Mouse (Mus musculus) cerebellum, adult 18-20 months (tissue): Measurements from ENCODE around the gene Cym.
A peak's percentile ranks its signal among the peaks of the same experiment; 100 is the strongest.

Experiments
- DNase-seq, 2 experiments: peaks; one replicate each; pipeline ENCODE4 v3.0.0; 2021

Gene Cym

DNA sequence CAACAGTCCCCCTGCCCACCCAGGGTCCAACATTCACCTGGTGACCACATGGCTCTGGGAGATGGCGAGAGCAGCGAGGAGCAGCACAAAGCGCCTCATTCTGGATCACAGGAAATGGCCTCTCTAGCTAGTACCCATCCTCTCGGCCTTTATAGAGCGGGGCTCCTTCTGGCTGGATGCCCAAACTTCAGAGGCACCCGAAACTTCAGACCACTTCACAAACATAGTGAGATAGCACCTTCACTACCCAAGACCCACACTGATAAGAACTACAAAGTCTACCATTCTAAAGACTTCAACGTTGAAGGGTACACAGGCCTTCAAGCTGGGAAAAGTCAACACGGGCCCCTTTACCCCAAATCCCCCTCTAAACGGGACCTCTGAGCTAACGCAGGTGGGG, at the start of gene Cym:
Cym (minus strand) TSS at position 125 of the 400 bp plus-strand sequence.
- no peak for DNase-seq

GRCm38 (mm10) chr3:107266814-107267345, 45.3 kb upstream of the Cym start:
- DNase-seq: no peak

GRCm38 (mm10) chr3:107261851-107262165, 40.3 kb upstream of the Cym start:
- no peak for DNase-seq

GRCm38 (mm10) chr3:107260956-107261850, 39.7 kb upstream of the Cym start:
- DNase-seq: no peak

GRCm38 (mm10) chr3:107257924-107258323, 36.4 kb upstream of the Cym start:
- DNase-seq: no peak

GRCm38 (mm10) chr3:107256724-107257123, 35.2 kb upstream of the Cym start:
- DNase-seq: no peak

DNA sequence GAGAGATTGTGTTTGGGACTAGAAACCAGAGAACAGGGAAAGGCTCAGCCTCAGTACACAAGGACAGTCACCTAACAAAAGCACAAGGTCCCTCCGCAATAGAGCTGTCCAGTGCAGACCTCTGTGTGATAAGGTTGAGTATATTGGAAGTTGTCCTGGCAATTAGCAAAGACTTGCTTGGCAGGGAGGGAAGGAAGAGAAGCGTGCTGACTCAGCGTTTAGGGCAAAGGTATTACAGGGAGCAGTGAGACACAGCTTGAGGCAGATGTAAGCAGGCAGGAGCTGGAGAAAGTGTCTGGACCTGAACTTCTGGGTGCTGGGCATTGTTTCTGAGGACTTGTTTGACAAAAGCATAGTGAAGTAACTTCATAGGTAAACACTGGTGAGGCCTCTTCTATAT, 34.5 kb upstream of the Cym start:
- no peak for DNase-seq

GRCm38 (mm10) chr3:107253925-107254324, 32.4 kb upstream of the Cym start:
- no peak for DNase-seq

DNA sequence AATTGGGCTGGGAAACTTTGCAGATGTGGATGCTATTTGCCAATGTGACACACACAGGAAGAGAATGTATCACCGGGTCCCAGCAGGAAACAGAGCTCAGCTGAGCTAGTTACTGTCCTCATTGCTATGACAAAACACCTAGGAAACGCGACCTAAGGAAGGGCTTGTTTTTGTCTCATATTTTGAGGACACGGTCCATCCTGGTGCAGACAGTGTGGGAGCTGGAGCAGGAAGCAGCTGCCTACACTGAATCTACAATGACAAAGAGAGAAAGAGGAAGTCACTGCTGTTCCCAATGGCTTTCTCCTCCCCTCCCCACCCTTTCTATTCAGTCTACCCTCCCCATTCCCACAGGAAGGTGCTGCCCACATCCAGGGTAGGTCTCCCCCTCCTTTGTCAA, 30.5 kb upstream of the Cym start:
- DNase-seq: no peak

- no peak for DNase-seq
Observed at GRCm38 (mm10) chr3:107250320-107250719, 28.8 kb upstream of the Cym start.

- no peak for DNase-seq
Observed at GRCm38 (mm10) chr3:107249042-107249441, 27.5 kb upstream of the Cym start.

DNA sequence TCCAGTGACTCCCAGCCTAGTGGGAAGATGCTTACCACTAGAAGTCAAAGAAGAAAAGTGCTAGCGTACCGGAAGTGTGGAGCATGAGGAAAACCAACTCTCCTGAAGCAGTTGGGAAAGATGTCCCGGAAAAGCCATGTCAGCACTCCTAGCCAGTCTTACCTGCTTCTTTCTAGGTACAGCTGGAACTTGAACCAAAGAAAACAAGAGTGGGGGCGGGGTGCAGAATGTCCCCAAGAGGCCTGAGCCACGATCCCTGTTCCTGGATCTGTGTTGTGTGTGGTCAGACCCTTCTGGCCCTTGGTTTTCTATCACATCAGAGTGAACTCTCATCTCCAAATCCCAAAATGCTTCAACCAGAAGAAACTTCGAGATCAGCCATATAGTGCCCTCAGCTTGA, 25.3 kb upstream of the Cym start:
- DNase-seq: no peak

DNA sequence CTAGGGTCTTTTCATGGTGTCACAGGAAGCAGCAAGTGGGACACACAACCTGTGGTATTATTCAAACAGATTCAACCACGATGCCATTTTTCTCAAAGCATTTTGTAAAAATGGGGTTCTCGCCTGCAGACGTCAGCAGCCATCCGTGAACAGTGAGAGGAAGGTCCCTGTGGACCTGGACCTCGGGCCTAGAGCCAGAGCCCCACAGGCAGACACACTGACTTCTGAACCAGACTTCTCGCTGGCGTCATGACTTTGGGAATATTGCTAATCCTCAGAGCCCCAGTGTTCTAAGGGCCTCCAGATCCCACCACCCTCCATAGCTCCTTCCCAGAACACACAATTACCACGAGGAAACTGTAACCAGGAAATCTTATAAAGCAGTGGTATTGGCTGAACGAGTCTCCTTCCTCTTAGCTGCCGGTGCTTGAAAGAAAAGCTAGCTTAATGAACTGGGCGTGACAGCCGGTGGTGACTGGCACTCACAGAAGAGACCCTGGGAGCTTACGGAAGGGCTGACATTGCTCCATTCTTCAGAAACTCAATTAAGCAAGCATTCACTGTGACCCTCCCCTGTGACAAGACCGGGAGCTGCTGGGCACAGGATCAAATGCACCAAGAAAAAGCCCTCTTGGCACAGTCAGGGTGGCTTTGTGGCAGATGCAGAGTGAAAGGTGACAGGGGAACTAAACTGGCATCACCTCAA, 20.0 kb upstream of the Cym start:
- no peak for DNase-seq

DNA sequence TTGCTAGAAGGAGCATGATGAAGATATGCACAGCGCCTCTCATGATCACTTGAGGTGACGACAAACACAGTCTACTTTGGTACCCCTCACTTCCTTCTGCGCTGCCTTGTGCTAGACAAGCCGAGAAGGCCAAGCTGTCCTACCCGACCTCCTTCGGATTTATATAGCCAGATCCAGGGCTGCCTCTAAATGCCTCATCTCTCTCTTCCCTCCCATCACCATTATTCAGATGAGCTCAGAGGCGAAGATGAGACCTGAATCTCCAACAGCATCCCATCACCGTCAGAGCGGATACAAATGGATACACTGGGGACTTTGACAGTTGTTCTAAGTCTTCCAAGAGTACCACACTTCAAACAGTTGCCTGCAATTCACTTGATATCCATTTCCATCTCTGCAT, 18.1 kb upstream of the Cym start, which contains the start of gene Prok1:
Prok1 (minus strand) TSS at position 101 of the 400 bp plus-strand sequence.
- DNase-seq: no peak

DNA sequence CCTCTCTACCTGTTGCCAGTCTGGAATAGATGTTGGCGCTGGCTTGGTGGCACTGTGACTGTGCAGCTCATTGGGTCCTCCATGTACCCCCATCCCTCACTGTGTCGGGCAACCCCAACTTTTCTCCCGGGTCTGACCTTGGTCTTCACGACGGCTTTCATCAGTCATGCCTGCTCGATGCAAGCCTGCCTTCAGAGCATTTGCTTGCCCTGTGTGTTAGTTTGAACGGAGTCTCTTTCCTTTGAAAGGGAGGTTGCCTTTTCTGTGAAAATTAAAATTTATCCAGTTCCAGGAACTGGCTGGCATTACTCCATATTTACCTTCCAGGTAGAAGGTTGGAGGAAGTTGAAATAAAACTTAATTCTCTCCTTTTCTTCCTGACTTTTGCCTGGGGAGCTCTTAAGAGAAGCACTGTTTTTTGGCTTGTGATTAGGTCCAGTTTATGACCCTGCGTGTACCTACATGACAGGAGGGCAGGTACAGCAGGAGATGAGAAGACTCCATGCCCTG, 17.0 kb upstream of the Cym start:
- no peak for DNase-seq

DNA sequence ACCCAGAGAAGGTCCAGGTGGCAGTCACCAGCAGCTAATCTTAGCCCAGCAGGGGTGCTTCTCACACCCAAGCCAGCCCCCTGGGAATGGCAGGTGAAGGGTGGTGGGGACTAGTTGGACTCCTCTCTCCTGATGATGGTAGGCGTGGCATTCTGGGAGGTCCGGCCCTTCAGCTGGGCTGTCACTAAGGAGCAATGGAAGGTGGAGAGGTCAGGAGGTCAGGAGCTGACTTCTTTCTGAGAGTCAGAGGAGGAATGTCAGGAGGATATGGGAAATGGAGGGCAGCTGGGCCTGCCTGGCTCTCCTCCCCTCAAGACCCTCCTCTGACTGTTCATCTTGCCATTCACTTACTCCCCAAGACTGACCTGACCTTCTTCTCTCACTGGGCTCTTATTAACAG, 16.5 kb upstream of the Cym start:
- no peak for DNase-seq

DNA sequence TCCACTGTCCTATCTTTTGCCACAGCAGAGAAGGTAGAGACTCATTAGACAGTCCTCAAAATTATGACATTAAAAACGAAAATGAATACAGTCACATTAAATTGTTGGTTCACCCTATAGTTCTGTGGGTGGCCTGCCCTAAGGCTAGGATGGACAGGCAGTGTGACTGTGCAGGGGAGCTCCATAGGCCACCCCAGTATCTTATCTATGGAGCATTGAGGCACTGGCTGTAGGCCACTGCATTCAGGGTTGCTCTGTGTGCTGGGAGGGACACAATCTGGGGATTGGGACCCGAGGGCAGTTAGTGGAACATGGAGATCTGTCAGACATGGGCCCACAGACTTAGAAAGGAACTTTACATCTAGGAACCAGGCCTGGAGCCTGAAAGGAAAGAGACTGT, 12.4 kb upstream of the Cym start:
- DNase-seq: no peak

DNA sequence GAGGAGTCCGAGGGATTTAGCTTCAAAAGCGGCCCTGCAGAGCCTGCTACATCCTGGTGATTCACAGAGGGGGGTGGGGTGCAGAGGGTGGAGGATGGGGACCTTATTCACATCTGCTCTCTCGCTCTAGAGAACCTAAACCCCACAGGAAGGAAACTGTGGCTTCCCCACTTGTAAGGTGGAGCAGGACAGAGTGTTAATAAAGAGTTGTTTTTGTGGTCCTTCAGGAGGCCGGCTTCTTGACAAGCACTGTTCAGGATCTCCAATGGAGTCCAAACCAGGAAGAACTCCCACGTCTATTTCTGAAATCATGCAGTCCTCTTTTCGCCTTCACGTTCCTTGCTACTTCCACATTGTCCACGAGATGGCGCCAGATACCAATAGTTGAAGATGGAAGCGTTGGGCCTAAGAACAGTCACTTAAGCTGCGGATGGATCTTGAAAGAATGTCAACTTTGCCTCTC, 11.8 kb upstream of the Cym start:
- peak; percentile 72 to 84 for DNase-seq

DNA sequence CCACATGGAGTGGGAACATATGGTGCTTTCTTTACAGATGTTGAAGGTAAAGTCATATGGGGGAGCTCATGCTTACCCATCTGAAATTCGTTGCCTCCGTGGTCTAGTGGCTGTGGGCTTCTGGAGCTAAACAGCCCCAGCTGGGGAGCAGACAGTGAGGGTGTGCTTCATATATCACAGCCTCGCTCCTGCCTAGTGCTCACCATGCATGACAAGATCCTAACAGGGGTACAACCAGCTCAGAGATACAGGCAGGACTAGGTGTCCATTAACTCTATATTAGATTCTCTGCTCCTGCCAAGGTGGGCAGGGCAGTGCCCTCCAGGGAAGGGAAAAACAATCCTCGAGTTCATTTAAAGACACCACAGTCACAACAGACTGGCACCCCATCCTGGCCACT, 9.7 kb upstream of the Cym start:
- no peak for DNase-seq

DNA sequence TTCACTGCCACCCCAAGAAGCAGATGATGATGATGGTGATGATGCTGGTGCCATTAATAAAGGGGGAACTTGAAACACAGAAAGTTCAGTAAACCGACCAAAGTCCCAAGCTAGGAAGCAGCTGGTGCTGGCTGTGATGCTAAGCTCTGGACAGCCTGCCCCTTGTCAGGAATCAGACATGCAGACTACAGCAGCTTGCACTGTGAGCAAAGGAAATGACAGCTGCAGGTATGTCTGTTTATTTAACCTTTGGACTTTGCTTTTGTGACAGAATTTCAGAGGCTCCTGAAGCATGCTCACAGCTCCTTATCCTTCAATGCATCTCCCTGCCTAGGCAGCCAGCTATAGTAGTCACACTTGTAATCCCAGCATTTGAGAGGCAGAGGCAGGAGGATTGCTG, 9.0 kb upstream of the Cym start, which contains the start of gene A630076J17Rik:
A630076J17Rik (plus strand) TSS at position 88 of the 400 bp plus-strand sequence.
- no peak for DNase-seq

DNA sequence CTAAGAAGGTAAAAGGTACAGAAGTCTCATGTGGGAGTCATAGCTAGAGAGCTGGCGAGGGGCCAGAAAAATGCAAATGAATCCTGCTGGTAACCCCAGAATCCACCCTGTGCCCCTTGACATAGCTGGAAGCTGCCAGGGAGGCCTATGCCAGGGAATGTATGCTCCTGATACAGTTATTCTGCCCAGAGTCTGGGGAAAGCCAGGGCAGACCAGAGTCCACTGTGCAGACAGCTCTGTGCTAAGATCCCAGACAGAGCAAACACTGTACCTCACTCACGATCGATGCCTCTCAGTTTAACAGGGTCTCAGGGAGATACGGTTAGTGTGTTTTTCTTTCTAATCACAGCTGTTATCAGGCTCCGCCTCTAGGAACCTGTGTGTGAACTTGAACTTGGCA, 8.3 kb upstream of the Cym start:
- no peak for DNase-seq

DNA sequence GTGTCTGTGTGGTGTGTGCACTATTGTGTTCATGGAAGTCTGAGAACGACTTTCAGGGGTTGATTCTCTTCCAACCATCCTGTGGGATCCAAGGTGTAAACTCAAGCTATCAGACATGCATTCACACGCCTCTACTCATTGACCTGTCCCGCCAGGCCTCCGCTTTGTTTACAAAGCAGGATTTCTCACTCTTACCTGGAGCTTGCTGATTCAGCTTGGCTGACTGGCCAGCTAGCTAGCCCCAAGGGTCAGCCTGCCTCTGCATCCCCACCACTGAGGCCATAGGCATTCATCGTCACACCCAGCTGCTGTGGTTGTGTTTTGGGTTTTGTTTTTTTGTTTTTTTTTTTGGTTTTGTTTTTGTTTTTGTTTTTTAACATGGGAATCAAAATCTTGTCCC, 7.7 kb upstream of the Cym start:
- DNase-seq: no peak

DNA sequence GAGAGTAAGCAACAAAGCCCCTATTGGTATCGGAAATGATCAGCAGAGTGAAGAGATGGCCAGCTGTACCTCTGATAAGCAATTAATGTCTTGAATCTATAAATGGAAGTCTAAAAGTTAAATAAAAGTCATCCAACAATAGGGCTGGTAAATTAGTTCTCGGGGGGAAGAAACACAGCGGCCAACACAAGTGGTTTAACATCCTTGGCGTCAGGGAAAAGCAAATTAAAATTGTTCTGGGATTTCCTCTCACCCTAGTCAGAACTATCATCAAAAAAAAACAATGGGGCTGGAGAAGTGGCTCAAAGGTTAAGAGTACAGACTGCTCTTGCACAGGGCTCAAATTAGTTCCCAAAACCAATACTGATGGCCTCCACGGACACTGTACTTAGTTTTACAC, 4.3 kb upstream of the Cym start:
- DNase-seq: no peak

GRCm38 (mm10) chr3:107223230-107223629, 1.7 kb upstream of the Cym start:
- DNase-seq: no peak
